Mouse (Mus musculus): ENCODE measurements around the gene Tmem245. TPM values are rescaled to one million over a fixed set of nuclear protein-coding genes. Genes with fewer than 3 reads are reported as not detected.

Tmem245 gene
- 5.6 and 6.4 TPM in 2 replicates for polyA plus RNA-seq (2015; fragmentation: Nextera tagmentation; extraction: Ambion mirVana)

GRCm38 (mm10) chr4:56946641-56947640 lies at the start of gene Tmem245:
Gene Tmem245, minus strand, starts transcription at chr4:56947437.
- Histone ChIP-seq H3K27ac (peak within 1 kb of the TSS; percentile 93), H3K36me3 (ENCODE audit: insufficient read depth, low read length) (no peaks in the 10 kb centered on the region), H3K9ac (ENCODE audit: low read depth, low read length) (peak within 1 kb of the TSS; percentile 84), H3K4me2 (ENCODE audit: low read length) (peak within 1 kb of the TSS; percentile 87), H3K4me3 (replicated peaks; ENCODE audit: low read depth, low read length) (peak within 1 kb of the TSS; percentile 68), H3K27me3 (ENCODE audit: insufficient read depth, low read length) (no peaks in the 10 kb centered on the region), H3K9me3 (replicated peaks; ENCODE audit: low read length) (no peaks in the 10 kb centered on the region), H3K4me1 (replicated peaks; ENCODE audit: insufficient read depth, low read length) (peaks cover 29% of the 10 kb centered on the region)
- peak; percentile 98 for DNase-seq (ENCODE audit: low spot score)
- ATAC-seq (replicated peaks; ENCODE audit: low FRiP score, low read depth) = peak; percentile 92
- TF ChIP-seq CTCF (IDR thresholded peaks at IDR 0.05; ENCODE audit: low read depth) = no peak
- WGBS = under 1% methylated on average over 107 of the region's 107 CpGs

DNA sequence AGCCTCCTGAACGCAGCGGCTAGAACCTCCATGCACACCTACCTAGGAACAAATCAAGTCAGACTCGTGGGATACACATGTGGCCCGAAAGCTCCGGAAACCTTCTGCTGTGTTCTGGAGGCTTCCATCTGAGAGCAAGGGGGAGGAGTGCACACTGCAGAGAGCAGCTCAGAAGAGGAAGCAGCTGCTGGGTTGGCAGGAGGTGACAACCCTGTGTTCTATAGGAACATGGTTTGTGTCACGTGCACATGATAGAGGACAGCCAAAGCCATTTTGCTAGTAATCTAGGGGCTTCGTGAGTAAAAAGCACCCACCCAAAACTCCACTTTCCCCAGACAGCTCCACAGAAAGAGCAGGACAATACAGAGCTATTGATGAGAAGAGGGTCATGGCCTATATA lies 46.1 kb upstream of the Tmem245 start:
- peaks cover 15% of the 10 kb centered on the region; the same call in 1 of the 2 replicates for H3K27me3 ChIP-seq (ENCODE audit: insufficient read depth, low read length)
- no peak overlapping the region for H3K9ac ChIP-seq (ENCODE audit: low read depth, low read length)
- no peak overlapping the region for H3K4me2 ChIP-seq (ENCODE audit: low read length)
- peaks cover 6% of the 10 kb centered on the region; the same call in 1 of the 2 replicates for H3K4me1 ChIP-seq (replicated peaks; ENCODE audit: insufficient read depth, low read length)
- no peak for DNase-seq (ENCODE audit: low spot score)
- ATAC-seq (replicated peaks; ENCODE audit: low FRiP score, low read depth) = no peak
- TF ChIP-seq CTCF (IDR thresholded peaks at IDR 0.05; ENCODE audit: low read depth) = no peak
- H3K9me3 ChIP-seq (replicated peaks; ENCODE audit: low read length) = no peaks in the 10 kb centered on the region; the same call in 1 of the 2 replicates
- no peak overlapping the region for H3K27ac ChIP-seq
- 72% methylated on average over 7 of the region's 7 CpGs for whole genome bisulfite sequencing
- no peak overlapping the region for H3K4me3 ChIP-seq (replicated peaks; ENCODE audit: low read depth, low read length)
- no peaks in the 10 kb centered on the region for H3K36me3 ChIP-seq (ENCODE audit: insufficient read depth, low read length)

DNA sequence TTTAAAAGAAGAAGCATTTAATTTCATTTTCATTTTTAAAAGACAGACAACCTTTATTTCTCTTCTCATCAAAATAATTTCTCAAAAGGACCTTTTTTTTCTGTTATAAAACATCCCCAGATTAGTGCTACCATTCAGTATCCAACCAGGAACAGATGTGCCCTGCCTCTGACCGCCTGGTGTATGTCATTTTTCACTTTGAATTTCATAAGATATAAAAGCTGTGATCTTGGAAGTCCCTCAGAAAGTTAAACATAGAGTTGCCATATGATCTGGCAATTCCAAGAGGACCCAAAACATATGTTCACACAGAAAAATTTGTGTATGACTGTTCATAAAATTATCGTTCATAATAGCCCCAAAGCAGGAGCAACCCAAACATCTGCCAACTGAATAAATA lies 44.7 kb upstream of the Tmem245 start:
- DNase-seq (ENCODE audit: low spot score) = no peak
- Histone ChIP-seq H3K4me3 (replicated peaks; ENCODE audit: low read depth, low read length) (no peak overlapping the region), H3K27me3 (ENCODE audit: insufficient read depth, low read length) (peaks cover 15% of the 10 kb centered on the region; the same call in 1 of the 2 replicates), H3K9ac (ENCODE audit: low read depth, low read length) (no peak overlapping the region), H3K4me1 (replicated peaks; ENCODE audit: insufficient read depth, low read length) (peaks cover 6% of the 10 kb centered on the region; the same call in 1 of the 2 replicates), H3K27ac (no peak overlapping the region), H3K4me2 (ENCODE audit: low read length) (no peak overlapping the region), H3K36me3 (ENCODE audit: insufficient read depth, low read length) (no peaks in the 10 kb centered on the region), H3K9me3 (replicated peaks; ENCODE audit: low read length) (no peaks in the 10 kb centered on the region; the same call in 1 of the 2 replicates)
- ATAC-seq (replicated peaks; ENCODE audit: low FRiP score, low read depth) = no peak
- WGBS = 80% methylated on average over 2 of the region's 2 CpGs
- no peak for TF ChIP-seq CTCF (IDR thresholded peaks at IDR 0.05; ENCODE audit: low read depth)

DNA sequence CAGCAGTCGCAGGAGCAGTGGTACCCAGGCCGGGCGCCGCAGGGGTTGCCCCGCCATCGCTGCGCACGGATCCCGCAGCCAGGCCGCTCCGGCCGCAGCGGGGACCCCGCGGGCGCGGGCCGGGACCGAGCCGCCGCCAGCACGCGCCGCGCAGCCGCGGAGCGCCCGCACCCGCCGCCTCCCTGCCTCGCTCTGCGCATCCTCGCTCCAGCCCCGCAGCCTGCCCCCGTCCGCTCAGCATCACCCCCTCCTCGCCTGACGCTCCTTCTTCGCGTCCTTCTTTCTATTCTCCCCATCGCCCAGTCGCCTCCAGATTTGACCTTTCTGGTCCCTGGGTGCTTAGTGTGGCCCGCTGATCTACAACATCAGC lies 43.0 kb upstream of the Tmem245 start, which contains the start of gene Frrs1l:
Gene Frrs1l, minus strand, starts transcription at position 177 of the 370 bp plus-strand sequence.
- whole genome bisulfite sequencing = under 1% methylated on average over 34 of the region's 44 CpGs
- ATAC-seq (replicated peaks; ENCODE audit: low FRiP score, low read depth) = 0 out of 2 replicates have a peak, but pooled peaks have one; percentile 21

GRCm38 (mm10) chr4:56989431-56990214 lies 42.4 kb upstream of the Tmem245 start:
- peak; percentile 25; the same call in 1 of the 2 replicates for ATAC-seq (replicated peaks; ENCODE audit: low FRiP score, low read depth)
- Histone ChIP-seq H3K27me3 (ENCODE audit: insufficient read depth, low read length) (peaks cover 15% of the 10 kb centered on the region; the same call in 1 of the 2 replicates), H3K4me1 (replicated peaks; ENCODE audit: insufficient read depth, low read length) (peaks cover 6% of the 10 kb centered on the region; the same call in 1 of the 2 replicates), H3K9ac (ENCODE audit: low read depth, low read length) (peak overlapping the region; percentile 51), H3K4me2 (ENCODE audit: low read length) (peak overlapping the region; percentile 96), H3K27ac (no peak overlapping the region), H3K9me3 (replicated peaks; ENCODE audit: low read length) (no peaks in the 10 kb centered on the region), H3K36me3 (ENCODE audit: insufficient read depth, low read length) (no peaks in the 10 kb centered on the region), H3K4me3 (replicated peaks; ENCODE audit: low read depth, low read length) (peak overlapping the region; percentile 67)
- TF ChIP-seq CTCF (IDR thresholded peaks at IDR 0.05; ENCODE audit: low read depth) = no peak
- no peak for DNase-seq (ENCODE audit: low spot score)
- WGBS = 6% methylated on average over 39 of the region's 45 CpGs

More for the DNA sequence above, 43.0 kb upstream of the Tmem245 start, which contains the start of gene Frrs1l:
- Histone ChIP-seq H3K4me3 (replicated peaks; ENCODE audit: low read depth, low read length) (peak within 1 kb of the TSS; percentile 67), H3K4me2 (ENCODE audit: low read length) (peak within 1 kb of the TSS; percentile 96), H3K36me3 (ENCODE audit: insufficient read depth, low read length) (no peaks in the 10 kb centered on the region), H3K27me3 (ENCODE audit: insufficient read depth, low read length) (peaks cover 15% of the 10 kb centered on the region; the same call in 1 of the 2 replicates), H3K9me3 (replicated peaks; ENCODE audit: low read length) (no peaks in the 10 kb centered on the region), H3K4me1 (replicated peaks; ENCODE audit: insufficient read depth, low read length) (peaks cover 6% of the 10 kb centered on the region; the same call in 1 of the 2 replicates), H3K27ac (no peak within 1 kb of the TSS), H3K9ac (ENCODE audit: low read depth, low read length) (peak within 1 kb of the TSS; percentile 51)
- TF ChIP-seq CTCF (IDR thresholded peaks at IDR 0.05; ENCODE audit: low read depth) = no peak
- DNase-seq (ENCODE audit: low spot score) = no peak
